Mouse (Mus musculus) testis, adult 2 months (tissue): ENCODE measurements at regions not wholly inside any gene's neighbourhood (a gene's known extent, or its start where the extent isn't known, plus 50 kb on each side); places are given as distances from the start of the nearest gene placed in this dataset.

Source experiments
- H3K27ac ChIP-seq: fragments of 200-500 bp; 2 replicates; pipeline ENCODE4 v1.5.1; 2012; ENCODE audit warnings: low read depth, low read length; ENCODE audit not compliant: control insufficient read depth, insufficient read depth
- H3K27me3 ChIP-seq: fragments of 200-500 bp; 2 replicates; pipeline ENCODE4 v1.6.1; 2012; ENCODE audit warnings: mild to moderate bottlenecking, low read length, moderate library complexity; ENCODE audit not compliant: control insufficient read depth, insufficient read depth
- H3K36me3 ChIP-seq: fragments of 200-500 bp; 2 replicates; pipeline ENCODE4 v1.6.1; 2012; ENCODE audit warnings: mild to moderate bottlenecking, low read length; ENCODE audit not compliant: control insufficient read depth, insufficient read depth
- H3K4me1 ChIP-seq: fragments of 200-500 bp; 2 replicates; pipeline ENCODE4 v1.6.1; 2012; ENCODE audit warnings: low read length; ENCODE audit not compliant: control insufficient read depth, insufficient read depth
- H3K4me3 ChIP-seq: fragments of 200-500 bp; 2 replicates; pipeline ENCODE4 v1.5.1; 2012; ENCODE audit warnings: low read depth, mild to moderate bottlenecking, low read length, moderate library complexity, mixed read lengths; ENCODE audit not compliant: control insufficient read depth
- CTCF ChIP-seq: fragments of 200-500 bp; IDR thresholded peaks from 2 replicates; pipeline ENCODE4 v1.5.1; 2012; ENCODE audit warnings: low read depth, mild to moderate bottlenecking, inconsistent platforms, low read length, moderate library complexity; ENCODE audit not compliant: control insufficient read depth, insufficient read depth, insufficient replicate concordance
- POLR2A ChIP-seq: fragments of 200-500 bp; IDR thresholded peaks from 2 replicates; pipeline ENCODE4 v1.6.1; 2012; ENCODE audit warnings: low read depth, mild to moderate bottlenecking, inconsistent platforms, low read length, moderate library complexity; ENCODE audit not compliant: control insufficient read depth

DNA sequence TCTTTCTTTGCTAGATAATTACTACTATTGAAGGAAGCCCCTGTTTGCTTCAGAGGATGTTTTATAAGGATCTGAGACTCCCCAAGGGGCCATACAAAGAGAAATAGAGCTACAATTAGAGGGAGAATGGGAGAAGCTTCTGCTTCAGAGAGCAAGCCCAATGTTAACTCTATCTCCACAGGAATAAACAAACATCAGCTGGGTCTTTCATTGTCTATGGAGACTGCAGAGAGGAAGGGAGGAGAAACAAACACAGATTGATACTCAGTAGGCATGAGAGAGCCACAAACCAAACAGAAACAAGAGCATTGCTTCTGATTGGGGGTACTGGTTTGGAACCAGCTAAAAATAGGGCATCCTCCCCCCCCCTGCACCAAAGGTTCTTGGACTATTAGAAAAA lies 906.9 kb downstream of the Robo2 start:
- no peak overlapping the region for H3K4me3 ChIP-seq
- H3K36me3 ChIP-seq = no peaks in the 10 kb centered on the region
- H3K27me3 ChIP-seq = no peaks in the 10 kb centered on the region
- no peak for TF ChIP-seq CTCF
- TF ChIP-seq POLR2A = no peak
- no peaks in the 10 kb centered on the region for H3K4me1 ChIP-seq
- H3K27ac ChIP-seq = no peak overlapping the region

GRCm38 (mm10) chr16:73498636-73499208 lies 912.9 kb downstream of the Robo2 start:
- Histone ChIP-seq H3K4me3 (no peak overlapping the region), H3K36me3 (no peaks in the 10 kb centered on the region), H3K27ac (no peak overlapping the region), H3K4me1 (no peaks in the 10 kb centered on the region), H3K27me3 (no peaks in the 10 kb centered on the region)
- TF ChIP-seq POLR2A = no peak
- no peak for TF ChIP-seq CTCF

DNA sequence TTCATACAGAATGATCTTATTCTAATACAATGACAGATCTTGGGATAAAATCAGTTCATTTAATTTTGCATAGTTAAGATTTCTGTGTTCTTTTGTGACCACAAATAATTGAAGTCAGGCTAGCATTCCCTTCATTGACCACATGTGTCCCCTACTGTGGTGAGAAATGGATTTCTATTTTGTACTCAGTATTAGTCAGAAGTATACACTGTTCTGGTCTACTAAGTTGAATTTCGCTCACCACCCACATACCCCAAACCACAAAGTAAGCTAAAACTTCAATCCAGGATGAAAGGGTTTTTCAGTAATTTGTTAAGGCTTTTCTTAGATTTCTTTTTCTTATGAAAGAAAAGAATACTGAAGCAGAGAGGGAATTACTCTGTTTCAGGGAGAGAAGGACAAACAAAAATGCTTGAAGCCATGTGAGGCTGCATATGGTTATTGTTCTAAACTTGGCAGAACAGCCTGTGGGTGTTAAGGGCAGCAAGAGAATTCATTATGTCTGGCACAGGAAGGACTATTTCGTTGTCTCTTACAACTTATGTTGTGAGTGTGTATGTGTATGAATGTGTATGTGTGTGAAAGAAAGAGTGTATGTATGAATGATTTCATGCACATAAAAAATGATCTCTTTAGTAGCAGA lies 928.3 kb downstream of the Robo2 start:
- H3K4me3 ChIP-seq = no peak overlapping the region
- no peak for TF ChIP-seq POLR2A
- no peak overlapping the region for H3K27ac ChIP-seq
- no peaks in the 10 kb centered on the region for H3K27me3 ChIP-seq
- H3K4me1 ChIP-seq = no peaks in the 10 kb centered on the region
- H3K36me3 ChIP-seq = no peaks in the 10 kb centered on the region

GRCm38 (mm10) chr16:73482176-73482575 lies 929.4 kb downstream of the Robo2 start:
- no peaks in the 10 kb centered on the region for H3K27me3 ChIP-seq
- H3K4me1 ChIP-seq = no peaks in the 10 kb centered on the region
- TF ChIP-seq CTCF (no peak), POLR2A (no peak)
- H3K36me3 ChIP-seq = no peaks in the 10 kb centered on the region
- no peak overlapping the region for H3K27ac ChIP-seq
- no peak overlapping the region for H3K4me3 ChIP-seq

DNA sequence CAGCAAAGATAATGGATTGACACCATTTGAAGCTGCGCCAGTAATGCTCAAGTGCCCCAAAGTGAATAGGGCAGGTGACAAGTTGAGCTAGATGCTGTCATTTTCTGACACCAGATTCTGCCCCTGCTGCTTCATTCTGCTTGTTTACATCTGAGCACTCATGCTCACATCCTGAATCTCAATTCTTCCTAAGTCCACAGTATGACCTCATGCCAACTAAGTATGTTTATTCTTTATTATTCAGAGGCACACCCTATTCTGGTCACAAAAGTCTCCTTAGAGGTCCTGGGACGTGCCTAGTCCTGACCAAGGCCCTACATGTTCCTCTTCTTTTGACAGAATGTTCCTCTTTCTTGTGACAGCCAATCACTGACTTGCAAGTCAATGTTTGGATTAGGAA lies 938.1 kb downstream of the Robo2 start:
- TF ChIP-seq POLR2A = no peak
- no peak for TF ChIP-seq CTCF
- no peaks in the 10 kb centered on the region for H3K4me1 ChIP-seq

DNA sequence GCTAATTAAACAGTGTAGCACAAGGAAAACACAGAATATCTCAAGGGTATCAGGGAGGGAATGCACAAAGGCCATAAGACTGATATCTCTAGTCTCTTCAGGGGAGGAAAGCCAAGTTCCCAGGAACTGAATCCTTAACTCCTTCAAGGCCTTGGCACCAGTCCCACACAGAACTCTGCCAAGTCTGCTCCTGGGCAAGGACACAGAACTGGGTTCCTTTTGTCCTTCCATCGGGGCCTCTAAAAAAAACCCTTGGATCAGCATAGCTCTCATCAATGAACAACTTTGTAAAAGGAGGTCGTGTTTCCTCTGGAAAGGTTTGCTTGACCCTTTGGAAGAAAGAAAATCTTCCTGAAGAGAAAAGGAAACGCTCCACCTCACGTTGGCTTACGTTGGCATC lies 940.1 kb downstream of the Robo2 start:
- Histone ChIP-seq H3K4me3 (no peak overlapping the region), H3K4me1 (no peaks in the 10 kb centered on the region), H3K27me3 (no peaks in the 10 kb centered on the region), H3K27ac (peak overlapping the region; percentile 70; the same call in 1 of the 2 replicates), H3K36me3 (no peaks in the 10 kb centered on the region)
- TF ChIP-seq CTCF (no peak), POLR2A (no peak)

More for the DNA sequence above, 938.1 kb downstream of the Robo2 start:
- Histone ChIP-seq H3K27me3 (no peaks in the 10 kb centered on the region), H3K36me3 (no peaks in the 10 kb centered on the region), H3K4me3 (no peak overlapping the region), H3K27ac (no peak overlapping the region)

- TF ChIP-seq POLR2A (no peak), CTCF (no peak)
Measured at GRCm38 (mm10) chr16:73470535-73470934, 941.1 kb downstream of the Robo2 start.

More at GRCm38 (mm10) chr16:73470535-73470934, 941.1 kb downstream of the Robo2 start:
- Histone ChIP-seq H3K27ac (no peak overlapping the region), H3K36me3 (no peaks in the 10 kb centered on the region), H3K27me3 (no peaks in the 10 kb centered on the region), H3K4me3 (no peak overlapping the region), H3K4me1 (no peaks in the 10 kb centered on the region)
